Mouse (Mus musculus): ENCODE measurements at regions not wholly inside any gene's neighbourhood (a gene's known extent, or its start where the extent isn't known, plus 50 kb on each side); places are given as distances from the start of the nearest gene placed in this dataset.
A peak's percentile ranks its signal among the peaks of the same experiment; 100 is the strongest.
"Not testable (repeated sequence)": the region's sequence is repeated elsewhere in the genome, so short reads cannot be mapped to it uniquely, and the experiment has no call there.

DNA sequence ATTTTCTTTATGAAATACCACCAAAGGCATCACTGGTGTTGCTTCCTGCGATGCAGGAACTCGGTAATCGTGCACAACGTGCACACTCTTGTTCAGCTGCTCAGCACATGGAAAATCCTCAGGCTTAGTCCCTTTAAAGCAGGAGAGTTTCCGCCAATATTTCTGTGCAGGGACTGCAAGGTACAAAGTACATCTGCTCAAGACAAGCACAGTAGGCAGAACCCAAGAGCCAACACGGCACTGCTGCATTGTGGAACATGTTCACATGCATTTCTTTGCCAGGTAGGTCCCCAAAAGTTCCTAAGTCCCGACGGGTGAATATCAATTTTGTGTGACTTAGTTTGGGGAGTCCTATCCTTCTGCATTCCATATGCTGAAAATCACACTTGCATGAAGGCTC lies 808.0 kb upstream of the Pou3f3 start:
- DNase-seq (ENCODE audit: low spot score in 2 of 2), result no peak

DNA sequence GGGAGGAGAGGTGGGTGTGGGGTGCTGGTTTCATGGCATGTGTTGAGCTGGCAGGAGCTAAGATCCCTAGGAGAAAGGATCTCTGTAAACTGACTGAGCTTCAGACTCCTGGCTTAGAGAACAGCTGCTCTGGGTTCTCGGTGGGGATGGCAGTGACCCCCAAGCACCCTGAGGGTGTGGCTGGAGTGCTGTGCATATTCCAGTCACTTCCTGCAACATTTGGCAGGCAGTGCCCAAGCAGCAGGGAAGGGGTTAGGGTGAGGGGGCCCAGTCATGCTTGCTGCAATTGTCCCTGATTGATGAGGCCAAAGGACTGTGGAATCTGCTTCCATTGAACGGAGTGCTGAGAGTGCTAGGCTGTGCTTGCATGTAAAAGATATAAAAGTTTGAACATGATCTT lies 807.4 kb upstream of the Pou3f3 start:
- no peak for DNase-seq (ENCODE audit: low spot score in 2 of 2)

DNA sequence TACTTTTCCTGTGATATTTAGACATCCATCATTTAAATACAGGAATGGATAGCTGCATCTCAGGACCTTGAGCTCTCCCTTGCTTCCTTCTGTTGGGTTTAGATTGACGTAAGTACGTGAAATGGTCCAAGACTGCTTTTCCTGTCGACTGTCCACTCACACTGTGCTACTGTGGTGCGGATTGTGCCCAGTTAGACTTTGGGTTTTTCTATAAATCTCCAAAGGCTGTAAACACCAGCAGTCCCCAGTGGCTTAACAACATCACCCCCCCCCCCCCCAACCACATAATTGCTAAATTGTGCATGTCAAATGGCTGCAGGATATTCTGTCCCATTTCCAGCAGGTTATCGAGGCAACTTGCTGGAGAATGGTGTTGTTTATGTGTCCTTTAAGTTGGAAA lies 806.6 kb upstream of the Pou3f3 start:
- DNase-seq (ENCODE audit: low spot score in 2 of 2), result no peak

DNA sequence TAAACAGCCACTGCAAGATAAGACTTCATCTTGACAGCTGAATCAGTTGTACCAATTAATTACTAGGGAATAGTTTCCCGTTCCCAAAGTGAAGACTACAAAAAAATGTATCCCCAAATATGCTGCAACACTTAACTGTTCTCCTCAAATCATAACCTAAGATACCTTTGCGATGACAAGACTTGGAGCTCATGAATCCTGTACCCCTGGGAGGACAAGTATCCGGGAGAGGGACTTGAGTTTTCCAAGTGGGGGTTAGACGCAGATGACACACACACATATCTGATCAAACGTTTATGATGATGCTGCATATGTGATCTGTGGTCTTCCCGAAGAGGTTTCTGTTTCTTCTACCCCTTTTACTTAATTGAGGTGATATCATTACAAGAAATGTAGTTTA lies 805.6 kb upstream of the Pou3f3 start:
- no peak for DNase-seq (ENCODE audit: low spot score in 2 of 2)

DNA sequence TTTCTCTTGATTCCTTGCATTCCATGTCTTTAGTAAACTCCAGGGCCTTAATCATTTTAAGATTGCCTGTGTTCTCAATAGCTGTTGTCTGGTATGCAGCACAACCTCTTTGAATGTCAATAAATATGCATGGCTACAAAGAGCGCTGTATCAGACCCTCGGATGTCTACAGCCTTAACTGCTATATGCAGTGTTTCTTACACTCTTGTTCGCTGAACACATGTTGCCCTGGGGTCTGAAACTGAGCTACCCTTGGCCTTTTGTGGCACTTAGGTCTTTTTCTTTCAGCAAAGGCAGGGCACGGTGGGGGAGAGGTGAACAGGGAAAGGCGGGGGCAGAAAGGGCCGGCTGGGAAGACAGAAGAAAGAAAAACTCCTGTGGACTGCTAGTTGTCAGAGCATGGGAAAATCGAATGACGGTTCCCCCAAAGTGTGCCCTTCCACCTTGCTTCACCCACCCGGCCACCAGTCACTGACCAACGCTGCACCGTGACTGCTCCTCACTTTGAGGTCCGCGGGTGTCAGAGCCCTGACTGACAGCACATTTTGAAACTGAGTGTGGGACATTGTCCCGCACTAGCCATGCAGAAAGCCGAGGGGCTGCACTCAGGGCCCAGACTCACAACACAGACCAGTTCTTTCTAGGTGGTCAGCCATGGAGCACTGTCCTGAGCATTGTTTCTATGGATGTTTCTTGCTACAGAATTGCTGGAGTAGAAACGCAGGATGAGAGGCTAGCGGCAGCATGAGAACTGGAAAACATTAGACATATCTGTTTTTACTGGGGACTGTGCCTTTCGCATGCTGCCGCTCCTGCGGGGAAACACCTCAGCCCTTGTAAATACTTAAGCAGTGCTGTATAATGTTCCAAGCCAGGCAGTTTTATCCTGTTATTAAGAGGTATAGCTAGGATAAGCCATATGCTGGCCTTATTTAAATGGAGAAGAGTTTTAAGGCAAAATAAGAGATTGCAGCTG lies 804.6 kb upstream of the Pou3f3 start:
- DNase-seq (ENCODE audit: low spot score in 2 of 2), result no peak

DNA sequence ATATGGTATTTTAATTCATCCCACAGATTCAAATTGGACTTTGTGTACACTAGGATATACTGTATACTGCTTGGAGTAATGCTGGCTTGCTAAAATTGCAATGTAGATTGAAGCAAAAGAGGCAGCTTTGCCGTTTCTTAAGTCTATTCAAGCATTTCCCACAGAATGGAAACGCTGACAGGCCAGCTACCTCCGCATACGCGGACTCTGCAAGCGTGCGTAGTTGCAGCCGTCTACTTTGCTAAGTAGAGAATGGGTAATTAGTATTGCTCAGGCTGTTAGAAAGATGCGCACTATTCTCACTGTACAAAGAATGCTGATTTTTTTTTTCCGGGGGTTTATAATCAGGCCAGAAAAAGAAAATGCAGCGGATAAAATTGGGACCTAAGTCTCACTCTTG lies 803.8 kb upstream of the Pou3f3 start:
- DNase-seq (ENCODE audit: low spot score in 2 of 2), result no peak

DNA sequence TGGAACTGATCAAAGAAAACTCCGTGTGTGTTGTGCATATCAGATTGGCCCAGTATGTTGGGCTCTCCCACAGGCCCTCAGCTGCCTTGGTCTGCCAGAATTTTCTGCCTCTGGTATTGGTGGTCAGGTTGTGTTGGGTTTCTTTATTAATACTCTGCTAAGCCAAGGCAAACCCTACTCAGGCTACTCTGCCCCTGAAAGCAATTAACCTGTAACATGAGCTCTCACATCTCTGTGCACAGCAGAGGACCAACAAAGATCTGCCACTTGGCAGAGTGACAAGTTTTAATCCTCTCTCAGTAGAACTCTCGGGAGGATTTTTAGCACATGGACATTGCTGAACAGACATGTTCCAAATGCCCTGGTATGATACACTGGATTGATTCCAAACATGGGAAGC lies 803.2 kb upstream of the Pou3f3 start:
- no peak for DNase-seq (ENCODE audit: low spot score in 2 of 2)

DNA sequence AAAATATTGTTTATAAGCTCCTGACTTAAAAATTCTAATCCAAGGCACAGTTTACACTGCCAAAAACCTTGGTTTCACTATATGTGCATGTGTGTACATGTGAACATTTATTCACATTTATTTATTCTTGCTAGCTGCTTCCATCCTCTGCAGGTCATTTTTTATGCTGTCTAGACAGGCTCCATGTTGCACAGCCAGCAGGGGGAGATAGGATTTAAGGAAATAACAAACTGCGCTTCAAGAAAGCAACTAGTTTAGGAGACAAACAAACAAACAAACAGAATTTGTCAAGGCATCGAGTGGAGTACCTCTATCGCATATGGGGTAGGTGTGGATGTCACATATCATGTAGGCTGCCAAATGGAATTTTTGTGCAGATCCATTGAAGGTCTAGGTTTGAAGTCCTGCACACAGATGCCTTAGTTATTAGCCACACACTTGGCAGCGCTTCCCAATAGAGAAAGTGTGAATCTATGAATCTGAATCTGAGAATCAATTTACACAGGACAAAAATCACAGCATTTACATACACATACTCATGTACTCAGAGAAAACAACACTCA lies 797.7 kb upstream of the Pou3f3 start:
- DNase-seq (ENCODE audit: low spot score in 2 of 2), result peak; percentile 15 to 74

DNA sequence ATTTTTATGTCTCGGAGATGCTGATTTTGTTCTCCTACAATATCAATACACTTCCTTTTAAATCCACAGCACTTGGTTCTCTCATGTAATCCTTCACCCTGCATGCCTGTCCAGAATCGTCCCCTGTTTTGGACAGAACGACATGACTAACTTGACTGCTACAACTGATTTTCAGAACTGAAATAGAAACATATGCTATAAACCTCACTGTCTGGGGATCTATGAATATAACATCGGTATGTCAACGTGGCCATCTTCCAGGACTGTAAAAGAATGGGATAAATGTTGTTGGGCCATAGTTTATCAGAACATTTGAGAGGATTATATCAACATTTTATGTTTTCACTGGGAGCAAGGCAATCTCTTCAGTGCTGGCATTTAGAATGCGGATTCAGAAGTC lies 795.2 kb upstream of the Pou3f3 start:
- no peak for DNase-seq (ENCODE audit: low spot score in 2 of 2)

DNA sequence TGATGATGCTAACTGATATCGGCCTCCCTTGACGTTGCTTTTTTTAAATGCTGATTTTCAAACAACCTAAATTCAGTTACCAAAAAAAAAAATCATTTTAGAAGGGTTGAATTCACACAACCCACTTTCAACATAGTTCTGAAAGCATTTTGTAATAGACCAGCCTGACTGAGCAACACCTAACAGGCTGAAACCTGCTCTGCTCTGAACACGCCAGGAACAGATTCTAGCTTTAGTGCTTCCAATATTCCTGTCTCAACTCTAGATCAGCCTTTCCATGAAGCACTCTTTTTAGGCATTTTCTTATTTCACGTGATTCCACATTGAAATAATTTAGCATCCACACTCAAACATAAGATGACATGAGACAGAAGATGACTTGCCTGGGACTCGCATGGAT lies 789.6 kb upstream of the Pou3f3 start:
- DNase-seq (ENCODE audit: low spot score in 2 of 2), result no peak

DNA sequence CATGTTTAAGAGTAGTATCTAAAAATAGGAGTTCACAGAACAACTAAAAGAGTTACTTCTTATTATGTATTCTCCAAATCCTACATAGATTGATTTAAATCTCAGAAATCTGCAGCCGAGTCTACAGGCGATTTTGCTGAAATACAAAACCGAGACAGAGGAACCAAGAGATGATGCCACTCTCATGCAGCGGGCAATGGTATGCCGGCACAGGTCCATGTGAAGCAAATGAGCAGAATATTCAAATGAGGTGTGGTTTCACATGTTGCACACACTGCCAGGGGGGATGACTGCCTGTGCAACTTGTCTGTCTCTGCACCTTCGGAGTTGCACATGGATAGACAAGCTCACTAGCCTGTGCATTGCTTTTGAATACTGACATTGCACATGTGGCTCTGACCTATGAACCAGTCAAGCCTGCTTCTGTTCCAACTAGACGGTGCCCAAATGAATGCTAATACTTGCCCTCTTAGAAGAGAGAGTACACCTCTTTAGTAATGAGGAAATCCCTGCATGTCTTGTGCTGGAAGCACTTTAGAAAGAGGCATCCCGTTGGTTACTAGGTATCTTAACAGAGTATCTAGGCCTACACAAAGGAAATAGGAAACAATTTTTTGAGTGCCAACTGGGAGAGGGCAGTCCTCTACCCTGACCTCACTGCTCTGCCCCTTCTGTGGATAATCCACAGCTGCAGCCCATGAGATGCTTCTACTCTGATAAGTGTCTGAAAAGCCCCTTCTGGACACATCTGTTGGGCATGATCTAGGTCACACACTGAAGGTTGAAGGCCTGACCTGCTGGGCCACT lies 787.4 kb upstream of the Pou3f3 start:
- no peak for DNase-seq (ENCODE audit: low spot score in 2 of 2)

DNA sequence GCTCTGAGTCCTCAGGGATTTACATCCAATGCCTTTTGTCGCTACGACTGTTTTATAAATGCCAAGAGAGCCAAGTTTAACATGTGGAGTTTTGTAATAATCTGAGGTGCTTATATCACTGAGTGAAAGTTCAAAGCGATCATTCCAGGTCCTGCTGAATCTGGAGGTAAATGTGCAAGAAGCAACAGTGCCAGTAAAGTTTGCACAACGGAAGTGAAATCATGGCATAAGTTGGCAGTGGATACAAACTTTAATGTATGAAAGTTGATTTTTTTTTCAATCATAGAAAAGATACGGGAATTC lies 786.8 kb upstream of the Pou3f3 start:
- no peak for DNase-seq (ENCODE audit: low spot score in 2 of 2)

DNA sequence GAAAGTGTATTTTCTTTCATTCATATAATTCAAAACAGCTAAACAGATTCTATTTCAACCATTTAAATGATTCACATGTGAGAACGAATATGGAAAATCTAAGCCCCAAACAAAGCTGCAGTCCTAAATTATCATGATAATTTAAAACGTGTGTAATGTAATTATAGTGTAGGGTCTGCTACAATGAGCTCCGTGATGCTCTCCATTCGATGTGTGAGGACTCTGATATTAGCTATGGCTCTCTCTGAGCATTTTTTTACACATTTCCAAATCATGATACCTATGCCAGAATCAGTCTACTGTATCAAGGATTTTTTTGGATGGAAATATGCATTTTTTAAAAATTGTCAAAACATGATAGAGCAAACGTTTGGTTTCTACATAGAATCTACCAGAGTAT lies 785.8 kb upstream of the Pou3f3 start:
- no peak for DNase-seq (ENCODE audit: low spot score in 2 of 2)

DNA sequence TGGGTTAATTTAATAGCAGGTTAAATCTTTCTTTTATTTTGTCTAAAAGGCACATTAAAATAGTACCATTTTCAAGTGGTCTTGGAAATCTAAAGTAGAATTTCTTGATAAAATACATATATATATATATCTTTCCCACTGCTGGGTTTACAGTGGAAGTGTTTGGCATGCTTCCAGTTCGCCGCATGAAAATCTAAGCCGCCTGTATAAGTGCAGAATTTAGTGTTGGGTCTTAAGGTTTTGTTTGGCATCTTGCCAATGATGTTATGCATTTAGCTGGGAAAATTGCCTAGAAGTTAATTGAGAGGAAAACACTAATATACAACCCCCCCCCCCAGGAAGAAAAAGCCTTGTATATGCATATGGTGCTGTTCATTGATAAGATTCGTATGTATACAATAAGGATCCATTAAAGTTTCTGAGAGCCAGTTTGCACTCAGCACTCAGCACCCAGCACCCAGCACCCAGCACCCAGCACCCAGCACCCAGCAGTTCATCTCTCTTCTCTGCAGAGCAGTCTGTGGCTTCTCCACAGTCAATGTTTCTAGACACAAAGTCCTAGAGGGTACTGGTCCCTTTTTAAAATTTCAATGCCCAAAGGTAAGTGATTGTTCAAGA lies 778.7 kb upstream of the Pou3f3 start:
- DNase-seq (ENCODE audit: low spot score in 2 of 2), result no peak

DNA sequence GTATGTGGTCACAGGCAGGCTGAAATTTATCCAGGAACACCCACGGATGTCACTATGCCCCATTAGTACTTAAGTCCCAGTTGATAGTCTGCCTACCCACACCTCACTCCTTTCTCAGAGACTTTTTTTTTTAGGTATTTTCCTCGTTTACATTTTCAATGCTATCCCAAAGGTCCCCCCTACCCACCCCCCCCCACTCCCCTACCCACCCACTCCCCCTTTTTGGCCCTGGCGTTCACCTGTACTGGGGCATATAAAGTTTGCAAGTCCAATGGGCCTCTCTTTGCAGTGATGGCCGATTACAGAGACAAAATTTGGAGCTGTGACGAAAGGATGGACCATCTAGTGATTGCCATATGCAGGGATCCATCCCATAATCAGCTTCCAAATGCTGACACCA lies 777.8 kb upstream of the Pou3f3 start:
- not testable (repeated sequence) for DNase-seq (ENCODE audit: low spot score in 2 of 2)

DNA sequence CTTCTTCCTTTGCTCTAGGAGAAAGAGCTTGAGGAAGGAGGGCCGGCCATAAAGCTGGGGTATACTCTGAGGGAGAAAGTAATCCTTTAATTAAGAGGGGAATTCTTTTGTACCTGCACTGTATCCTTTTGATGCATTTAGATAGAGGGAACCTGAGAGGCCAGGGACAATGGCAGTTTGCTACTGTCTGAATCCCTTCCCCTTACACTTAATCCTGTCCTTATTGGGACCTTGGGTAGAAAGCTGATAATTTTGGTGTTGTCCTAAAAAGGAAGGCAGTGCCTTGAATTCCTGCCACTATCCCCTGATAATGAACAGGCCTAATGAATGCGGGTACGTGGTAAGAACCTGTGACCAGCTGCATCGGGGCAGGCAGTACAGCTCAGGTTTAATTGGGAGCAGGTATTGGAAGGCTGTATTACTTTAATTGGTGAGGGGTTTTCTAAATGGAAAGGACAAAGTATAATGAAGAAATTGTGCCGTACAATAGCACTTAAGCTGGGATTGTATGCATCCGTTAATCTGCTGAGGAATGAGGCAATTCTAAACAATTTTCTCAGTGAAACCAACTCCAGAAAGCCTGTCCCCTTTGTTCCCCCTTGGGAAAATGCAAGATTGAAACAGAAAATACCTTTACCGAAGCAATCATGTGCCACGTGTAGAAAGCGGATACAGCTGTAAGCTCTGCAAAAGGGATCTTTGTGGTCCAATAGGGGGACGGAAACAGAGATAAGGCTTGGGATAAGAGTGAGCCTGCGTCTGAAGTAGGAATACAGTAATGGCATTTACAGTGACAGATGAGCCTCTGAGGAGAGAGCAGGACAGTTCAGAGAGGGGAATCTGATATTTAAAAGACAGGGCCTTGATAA lies 776.9 kb upstream of the Pou3f3 start:
- DNase-seq (ENCODE audit: low spot score in 2 of 2), result no peak

DNA sequence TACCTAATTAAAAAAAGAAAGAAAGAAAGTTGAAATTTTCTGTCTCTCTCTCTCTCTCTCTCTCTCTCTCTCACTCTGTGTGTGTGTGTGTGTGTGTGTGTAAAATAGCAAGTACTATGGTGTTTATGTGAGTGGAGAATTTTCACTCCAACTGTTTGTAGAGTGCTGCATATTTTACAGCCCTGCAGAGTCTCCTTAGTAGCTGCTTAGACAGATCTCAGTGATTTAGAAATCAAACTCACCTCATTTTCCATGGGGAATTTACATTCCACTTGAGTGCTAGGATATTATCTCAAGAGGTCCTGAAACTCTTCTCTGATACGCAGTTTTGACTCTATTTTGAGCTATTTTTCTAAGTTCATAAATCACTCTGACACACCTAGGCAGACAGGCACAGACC lies 761.8 kb upstream of the Pou3f3 start:
- DNase-seq (ENCODE audit: low spot score in 2 of 2), result no peak

DNA sequence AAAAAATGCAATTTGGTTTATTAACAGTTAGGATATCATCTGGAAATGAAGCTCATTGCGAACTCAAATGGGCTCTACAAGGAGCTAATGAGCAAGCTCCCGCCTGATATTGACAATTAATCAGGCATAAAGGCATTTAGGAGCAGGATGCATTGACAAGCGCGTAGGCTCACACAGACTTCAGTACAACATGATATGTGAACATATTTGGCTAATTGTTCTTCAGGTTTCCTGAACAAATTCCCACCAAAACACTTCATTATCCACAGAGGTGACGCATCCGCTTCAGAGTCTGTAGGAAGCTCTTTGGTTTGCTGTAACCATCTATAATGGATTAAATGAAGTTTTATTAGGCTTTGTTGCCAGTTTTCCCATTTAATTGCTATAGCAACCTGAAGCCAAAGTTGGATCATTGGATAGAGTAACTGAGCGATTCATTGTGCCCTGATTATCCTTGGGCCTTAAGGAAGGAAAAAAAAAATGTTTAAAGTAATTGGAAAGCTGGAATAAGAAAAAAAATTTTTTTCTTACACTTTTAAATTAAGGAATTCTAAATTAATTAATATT lies 759.6 kb upstream of the Pou3f3 start:
- no peak for DNase-seq (ENCODE audit: low spot score in 2 of 2)

DNA sequence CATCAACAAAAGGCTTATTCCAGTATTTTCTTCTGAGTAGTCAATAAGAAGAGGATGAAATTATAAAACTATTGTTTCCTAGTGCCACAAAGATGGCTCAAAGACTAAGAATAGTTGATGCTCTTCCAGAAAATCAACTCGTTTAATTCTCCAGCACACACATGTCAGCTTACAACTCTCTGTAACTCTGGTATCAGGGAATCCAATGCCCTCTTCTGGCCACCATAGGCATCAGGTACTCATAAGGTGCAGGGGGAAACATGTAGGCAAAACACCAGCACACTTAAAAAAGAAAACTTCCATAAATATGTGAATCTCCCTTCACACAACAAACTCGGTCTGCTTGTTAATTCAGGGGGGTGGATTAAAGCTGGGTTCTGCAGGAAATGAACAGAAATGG lies 734.6 kb upstream of the Pou3f3 start:
- DNase-seq (ENCODE audit: low spot score in 2 of 2), result no peak

DNA sequence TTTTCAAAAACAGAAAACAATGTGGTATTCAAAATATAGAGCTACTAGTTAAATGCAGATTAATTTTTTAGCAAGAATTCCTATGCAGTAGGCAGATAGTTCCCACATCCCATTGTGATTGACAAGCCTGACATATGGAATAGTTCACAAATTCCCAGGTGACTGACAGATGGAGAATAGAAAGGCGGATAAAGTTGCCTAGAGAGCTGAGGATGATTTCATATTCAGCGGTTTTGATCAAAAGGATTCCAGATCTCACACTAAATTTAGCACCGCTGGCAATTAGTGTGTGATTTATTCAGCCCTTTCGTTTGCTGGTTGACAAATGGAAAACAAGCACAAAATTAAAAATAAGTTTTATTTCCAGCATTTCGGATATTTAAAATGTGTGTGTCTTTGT lies 714.0 kb upstream of the Pou3f3 start:
- peak; percentile 22 to 66 for DNase-seq (ENCODE audit: low spot score in 2 of 2)

DNA sequence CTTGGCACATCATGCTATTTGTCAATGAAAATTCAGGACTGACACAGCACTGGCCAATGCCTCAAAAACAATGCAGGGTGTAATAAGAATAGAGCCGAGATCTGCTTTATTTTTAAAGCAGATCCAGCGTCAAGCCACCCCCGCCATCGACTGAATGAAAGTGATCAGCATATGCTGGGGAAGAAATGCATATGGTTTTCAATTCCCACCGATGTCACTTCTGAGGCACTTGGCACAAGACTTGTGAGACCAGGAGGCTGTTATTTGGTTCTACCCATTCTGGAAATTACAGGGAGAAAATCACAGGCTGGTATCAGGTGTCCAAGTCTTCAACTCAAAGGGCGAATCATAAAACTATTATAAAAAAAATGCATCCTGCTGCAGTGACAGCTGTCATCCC lies 689.3 kb upstream of the Pou3f3 start:
- DNase-seq (ENCODE audit: low spot score in 2 of 2), result peak; percentile 45 to 71
